Mouse (Mus musculus) C2C12 (cell line): ENCODE data around the gene Fezf2. TPM values are rescaled to one million over a fixed set of nuclear protein-coding genes. Genes with fewer than 3 reads are reported as not detected.

ENCODE experiments used
- H3K27me3 ChIP-seq: one replicate; pipeline ENCODE4 v1.6.1; 2011; ENCODE audit not compliant: control insufficient read depth, insufficient read depth, insufficient read length
- H3K36me3 ChIP-seq: one replicate; pipeline ENCODE4 v1.6.1; 2011; ENCODE audit not compliant: control insufficient read depth, insufficient read depth
- H3K4me3 ChIP-seq: one replicate; pipeline ENCODE4 v1.5.1; 2011; ENCODE audit warnings: mild to moderate bottlenecking, control low read depth; ENCODE audit not compliant: poor library complexity, insufficient read depth, severe bottlenecking
- H3K79me2 ChIP-seq: one replicate; pipeline ENCODE4 v1.6.1; 2011; ENCODE audit not compliant: control insufficient read depth, insufficient read depth
- H3K79me3 ChIP-seq: one replicate; pipeline ENCODE4 v1.6.1; 2011; ENCODE audit warnings: low read depth, control low read depth
- H3ac ChIP-seq: one replicate; pipeline ENCODE3; 2011; ENCODE audit warnings: low read depth; ENCODE audit not compliant: control insufficient read depth, insufficient read length
- CEBPB ChIP-seq: IDR thresholded peaks from one replicate; pipeline ENCODE4 v1.6.1; 2011; ENCODE audit warnings: low read depth, mild to moderate bottlenecking, control low read depth, moderate library complexity
- CTCF ChIP-seq: IDR thresholded peaks from one replicate; pipeline ENCODE4 v1.5.1; 2011; ENCODE audit not compliant: control insufficient read depth, insufficient read depth, insufficient read length
- FOSL1 ChIP-seq: IDR thresholded peaks from one replicate; pipeline ENCODE4 v1.8.0; 2011; ENCODE audit warnings: mild to moderate bottlenecking, low read length; ENCODE audit not compliant: poor library complexity, insufficient read depth, severe bottlenecking
- MAX ChIP-seq: IDR thresholded peaks from one replicate; pipeline ENCODE4 v1.6.1; 2011; ENCODE audit warnings: mild to moderate bottlenecking, control low read depth
- MYOD1 ChIP-seq: IDR thresholded peaks from one replicate; pipeline ENCODE4 v1.6.1; 2011; ENCODE audit warnings: low read depth; ENCODE audit not compliant: control insufficient read depth, insufficient read length
- MYOG ChIP-seq: IDR thresholded peaks from one replicate; pipeline ENCODE4 v1.6.1; 2011; ENCODE audit not compliant: control insufficient read depth, insufficient read length; ENCODE audit errors: extremely low read depth
- USF1 ChIP-seq: IDR thresholded peaks from one replicate; pipeline ENCODE4 v1.6.1; 2011; ENCODE audit warnings: low read depth, mild to moderate bottlenecking, control low read depth, moderate library complexity
- polyA plus RNA-seq: library from polyadenylated mRNA; unstranded; fragments of >200 nt; fragmentation: generic; extraction: Trizol; gene quantifications from one replicate; pipeline ENCODE4 v1.2.1, GENCODE M21; 2012; ENCODE audit warnings: missing spikeins

The Fezf2 gene
- polyA plus RNA-seq, 1 experiment: not detected

DNA sequence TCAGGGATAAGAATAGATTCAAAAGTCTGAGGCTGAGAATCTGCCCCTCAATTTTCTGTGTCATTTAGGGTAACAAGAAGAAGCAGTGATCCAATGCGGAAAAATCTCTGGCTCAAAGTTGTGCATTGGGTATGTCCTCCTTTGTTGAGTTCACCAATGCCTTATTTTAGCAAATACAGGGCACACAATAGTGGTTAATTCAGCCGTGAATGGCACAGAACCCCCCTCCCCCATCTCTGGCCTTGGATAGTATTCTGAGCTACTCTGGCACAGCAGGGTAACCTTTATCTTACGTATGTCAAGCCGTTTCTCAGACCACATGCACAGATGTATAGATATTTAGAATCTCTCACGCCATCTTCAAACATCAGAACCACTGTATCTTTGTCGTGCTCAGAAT lies 48.3 kb downstream of the Fezf2 start:
- Histone ChIP-seq H3K4me3 (no peak overlapping the region), H3K79me2 (no peaks in the 10 kb centered on the region), H3K27me3 (no peaks in the 10 kb centered on the region), H3K36me3 (peaks cover 16% of the 10 kb centered on the region), H3ac (no peak overlapping the region), H3K79me3 (no peaks in the 10 kb centered on the region)
- TF ChIP-seq FOSL1 (no peak), USF1 (no peak), CEBPB (no peak), MYOD1 (no peak), MAX (no peak), CTCF (no peak), MYOG (no peak)

DNA sequence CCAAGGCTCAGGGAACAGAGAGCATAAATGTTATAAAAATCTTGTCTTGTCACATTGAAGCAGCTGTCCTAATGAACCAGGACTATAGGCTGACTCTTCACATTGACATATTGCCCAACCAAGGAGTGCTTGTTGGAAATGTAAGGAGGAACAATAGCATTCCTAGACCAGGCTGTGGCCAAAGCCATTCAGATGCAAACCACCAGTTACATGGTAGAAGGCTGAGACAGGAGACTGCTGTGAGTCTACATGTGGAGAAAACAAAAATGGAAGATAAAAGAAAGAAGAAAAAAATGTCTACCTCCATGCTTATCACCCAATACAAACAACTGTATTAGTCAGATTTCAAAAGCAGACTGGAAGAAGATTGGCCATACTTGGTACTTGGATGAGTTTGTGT lies 48.8 kb downstream of the Fezf2 start:
- Histone ChIP-seq H3K36me3 (peaks cover 16% of the 10 kb centered on the region), H3K79me3 (no peaks in the 10 kb centered on the region), H3ac (no peak overlapping the region), H3K27me3 (no peaks in the 10 kb centered on the region), H3K79me2 (no peaks in the 10 kb centered on the region), H3K4me3 (no peak overlapping the region)
- TF ChIP-seq FOSL1: no peak
- no peak for TF ChIP-seq MAX
- no peak for TF ChIP-seq MYOG
- no peak for TF ChIP-seq CEBPB
- TF ChIP-seq CTCF: no peak
- no peak for TF ChIP-seq USF1
- no peak for TF ChIP-seq MYOD1

DNA sequence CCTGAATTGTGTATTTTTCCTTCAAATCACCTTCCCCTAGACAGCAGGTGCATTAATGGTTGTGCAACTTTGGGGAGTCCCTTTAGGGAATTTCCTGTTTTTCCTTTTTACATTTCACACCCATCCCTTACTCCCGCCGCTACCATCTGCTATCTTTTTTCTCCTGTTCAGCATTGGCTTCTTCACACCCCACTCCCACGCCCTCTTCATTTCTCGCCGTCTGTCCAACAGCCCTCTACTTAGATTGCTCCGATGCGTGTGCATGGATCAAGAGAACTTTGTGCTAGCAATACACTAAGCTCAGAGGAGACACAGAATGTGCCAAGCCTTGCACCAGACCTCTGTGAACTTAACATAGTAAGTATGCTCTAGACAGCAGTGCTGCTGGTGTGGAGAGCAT lies 51.6 kb downstream of the Fezf2 start:
- Histone ChIP-seq H3K36me3 (peaks cover 16% of the 10 kb centered on the region), H3ac (no peak overlapping the region), H3K4me3 (no peak overlapping the region), H3K27me3 (no peaks in the 10 kb centered on the region), H3K79me3 (no peaks in the 10 kb centered on the region), H3K79me2 (no peaks in the 10 kb centered on the region)
- TF ChIP-seq MAX (no peak), MYOG (no peak), FOSL1 (no peak), CTCF (no peak), CEBPB (no peak), MYOD1 (no peak), USF1 (no peak)

Other genes with a start within 250 kb of the Fezf2 start
- not detected for gene Gm49355, start 64.2 kb downstream of the Fezf2 start, polyA plus RNA-seq
- gene 3830406C13Rik, start 64.0 kb downstream of the Fezf2 start, polyA plus RNA-seq: 7.2 TPM